Mouse (Mus musculus) thymus, postnatal 36 days (tissue): Measurements from ENCODE around the gene Tesc.

Experiments used
- DNase-seq, 2 experiments: peaks; one replicate each; pipeline ENCODE4 v3.0.0; 2022; ENCODE audit warnings: mixed read lengths in 2 of 2

The Tesc gene

DNA sequence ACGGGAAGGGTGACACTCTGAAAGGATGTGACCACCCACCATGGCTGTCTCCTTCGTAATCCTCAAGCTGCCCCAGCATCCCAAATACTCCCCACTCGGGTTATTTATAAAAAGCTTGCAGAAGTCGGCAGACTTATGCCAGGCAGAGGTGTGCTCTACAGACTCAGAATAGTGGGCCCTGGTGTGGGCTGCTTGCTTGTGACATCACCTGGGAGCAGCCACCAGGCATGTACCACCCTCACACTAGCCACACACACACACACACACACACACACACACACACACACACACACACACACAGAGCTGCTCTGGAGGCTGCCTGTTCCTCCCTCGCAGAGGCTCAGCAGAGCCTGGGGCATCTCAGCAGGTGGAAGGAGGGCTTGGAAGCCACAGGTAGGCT, 10.0 kb upstream of the Tesc start:
- DNase-seq, result no peak

DNA sequence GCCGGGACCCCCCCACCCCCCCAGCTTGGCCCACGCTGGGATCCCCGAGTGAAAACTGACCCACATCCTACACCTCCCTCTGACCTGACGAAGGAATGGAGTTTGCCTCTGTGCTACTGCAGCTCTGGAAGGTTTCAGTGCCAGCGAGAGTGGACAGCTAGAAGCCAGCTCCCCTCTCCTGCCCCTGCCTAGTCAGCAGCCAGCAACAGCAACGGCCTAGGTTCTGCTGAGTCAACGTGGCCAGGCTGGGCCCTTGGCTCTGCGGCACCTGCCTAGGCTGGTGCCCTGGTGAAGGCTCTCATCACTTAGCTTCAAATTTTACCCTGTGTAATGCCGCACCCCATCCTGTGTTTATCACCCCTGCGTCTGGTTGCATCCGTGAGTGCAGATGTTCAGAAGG, 7.6 kb upstream of the Tesc start:
- DNase-seq, result no peak

DNA sequence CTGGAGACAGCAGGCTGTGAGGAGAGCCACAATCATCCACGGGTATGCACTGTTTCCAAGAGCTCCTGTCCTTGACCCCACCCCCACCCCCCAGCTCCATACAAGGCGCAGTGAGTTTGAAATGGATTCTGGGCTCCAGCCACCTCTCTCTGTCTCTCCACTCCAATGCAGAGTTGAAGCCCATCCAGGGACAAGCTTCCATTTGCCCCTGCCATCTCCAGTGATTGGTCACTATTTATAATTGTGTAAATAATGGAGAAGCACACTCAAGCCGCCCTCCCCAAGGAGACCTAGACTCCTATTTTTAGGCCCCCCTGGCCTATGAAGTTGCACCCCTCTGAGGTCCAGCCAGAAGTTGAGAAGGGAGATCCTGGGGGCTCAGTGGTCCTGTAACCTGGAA, 4.5 kb upstream of the Tesc start:
- DNase-seq, result no peak

DNA sequence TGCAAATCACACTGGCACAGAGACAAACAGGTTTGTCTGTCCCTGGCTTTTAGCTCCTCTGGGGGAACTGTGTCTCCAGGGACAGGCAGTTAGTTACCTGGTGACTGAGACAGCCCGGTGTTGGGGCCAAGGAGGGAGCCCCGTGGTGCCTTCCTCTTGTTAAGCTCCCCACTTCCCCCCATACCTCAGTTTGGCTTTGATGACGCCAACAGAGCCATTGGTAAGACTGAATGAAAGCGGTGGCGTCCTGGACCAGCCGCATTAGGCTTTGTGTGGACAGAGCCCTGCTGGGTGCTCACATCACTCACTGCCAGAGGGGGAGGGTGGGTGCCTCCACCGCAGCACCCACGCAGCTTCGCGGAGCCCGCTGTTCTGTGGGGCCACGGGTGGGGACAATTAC, 1.7 kb upstream of the Tesc start:
- no peak for DNase-seq

DNA sequence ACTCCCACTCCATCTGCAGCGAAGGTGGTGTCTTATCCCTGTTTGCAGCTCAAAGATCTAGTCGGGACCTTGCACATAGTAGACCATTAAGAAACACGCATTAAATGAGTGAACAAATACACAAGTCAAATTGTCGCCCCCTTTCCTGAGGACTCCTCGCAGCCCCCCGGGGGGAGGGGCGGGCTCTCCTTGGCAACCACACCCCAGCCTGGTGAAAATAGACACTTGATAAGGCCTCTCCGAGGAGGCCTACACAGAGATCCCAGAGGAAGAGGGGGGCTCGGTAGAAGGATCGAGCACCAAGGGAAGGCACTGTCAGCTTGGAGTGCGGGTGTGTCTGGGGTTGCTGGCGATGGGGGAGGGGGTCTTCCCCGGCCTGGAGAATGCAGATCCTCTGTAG, 1.2 kb upstream of the Tesc start:
- DNase-seq, result no peak

DNA sequence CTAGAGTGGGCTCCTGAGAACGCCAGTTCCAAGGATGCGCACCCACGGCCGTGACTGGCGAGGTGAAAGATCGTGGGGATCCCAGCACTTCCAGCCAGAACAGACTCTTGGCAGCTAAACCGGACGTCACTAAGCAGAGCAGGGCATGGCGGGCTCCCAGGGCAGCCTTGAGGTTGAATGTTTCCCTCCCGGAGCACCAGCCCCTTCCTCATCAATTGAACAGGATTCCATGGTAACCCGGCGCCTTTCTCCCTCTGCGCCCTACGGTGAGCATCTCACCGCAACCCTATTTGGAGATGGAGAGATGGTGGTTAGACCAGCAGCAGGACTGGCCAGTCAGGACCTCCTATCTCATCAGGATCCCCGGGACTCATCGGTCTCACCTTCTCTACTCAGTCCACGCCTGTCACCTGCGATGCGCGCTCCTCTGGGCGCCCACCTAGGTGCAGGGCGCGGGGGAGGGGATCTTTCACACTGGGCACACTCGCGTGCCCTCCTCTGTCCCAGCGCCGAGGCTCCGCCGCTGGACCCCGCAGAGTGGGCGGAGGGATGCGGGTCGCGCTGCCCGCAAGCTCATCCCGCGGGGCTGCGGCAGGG, 344 bp upstream of the Tesc start:
- DNase-seq, result peak in 1 of 2 experiments; percentile 11

DNA sequence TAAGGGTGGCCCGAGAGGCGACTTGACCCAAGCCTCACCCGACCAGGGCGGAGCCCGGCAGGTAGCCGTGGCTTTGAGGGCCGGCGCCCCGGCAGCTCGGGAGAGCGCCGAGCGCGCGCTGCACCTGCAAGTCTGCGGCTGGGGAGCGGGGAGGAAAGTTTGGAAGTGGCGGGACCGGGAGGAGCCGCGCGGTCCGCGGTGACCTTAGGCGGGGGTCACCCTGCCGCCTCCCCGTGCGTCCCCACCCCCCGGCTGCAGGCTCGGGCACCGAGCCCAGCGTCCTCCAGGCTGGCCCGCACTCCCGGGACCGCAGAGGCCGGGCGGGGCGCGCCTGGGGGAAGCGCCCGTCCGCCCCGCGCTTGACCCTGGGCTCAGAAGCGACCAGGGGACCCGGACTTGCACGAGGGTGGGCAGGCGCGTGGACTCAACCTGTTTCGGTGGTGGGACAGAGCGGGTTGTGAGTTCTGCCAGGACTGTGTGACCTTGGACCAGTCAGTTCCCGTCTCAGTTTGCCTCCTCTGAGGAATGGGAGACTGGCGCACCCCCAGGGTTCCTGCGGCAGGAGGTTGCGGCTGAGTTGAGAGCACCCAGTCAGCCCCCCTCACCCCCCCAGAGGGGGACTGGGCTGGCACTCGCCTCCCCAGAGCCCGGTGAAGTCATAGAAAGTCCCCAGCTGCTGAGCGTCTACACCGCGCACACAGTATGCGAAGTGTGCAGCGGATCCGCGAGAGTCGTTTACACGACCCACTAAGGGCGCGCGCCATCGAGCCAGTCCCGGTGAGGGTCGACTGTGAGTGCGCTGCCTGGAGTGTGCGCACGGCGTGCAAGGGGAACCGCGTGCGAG, 870 bp downstream of the Tesc start:
- DNase-seq, result peak; percentile 35 to 43

DNA sequence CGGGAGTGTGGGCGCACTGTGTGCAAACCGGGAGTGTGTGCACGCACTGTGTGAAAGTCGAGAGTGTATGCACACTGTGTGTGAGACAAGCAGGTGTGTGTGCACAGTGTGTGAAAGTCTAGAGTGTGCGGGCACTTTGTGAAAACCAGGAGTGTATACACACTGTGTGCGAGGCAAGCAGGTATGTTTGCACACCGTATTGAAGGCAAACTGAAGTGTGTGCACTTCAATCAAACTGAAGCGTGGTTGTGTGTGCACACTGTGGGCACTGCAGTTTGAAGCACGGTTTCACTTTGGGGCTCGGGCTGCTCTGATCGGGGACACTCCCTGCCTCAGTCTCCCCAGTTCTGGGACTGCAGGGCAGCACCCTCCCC, 1.5 kb downstream of the Tesc start:
- no peak for DNase-seq

DNA sequence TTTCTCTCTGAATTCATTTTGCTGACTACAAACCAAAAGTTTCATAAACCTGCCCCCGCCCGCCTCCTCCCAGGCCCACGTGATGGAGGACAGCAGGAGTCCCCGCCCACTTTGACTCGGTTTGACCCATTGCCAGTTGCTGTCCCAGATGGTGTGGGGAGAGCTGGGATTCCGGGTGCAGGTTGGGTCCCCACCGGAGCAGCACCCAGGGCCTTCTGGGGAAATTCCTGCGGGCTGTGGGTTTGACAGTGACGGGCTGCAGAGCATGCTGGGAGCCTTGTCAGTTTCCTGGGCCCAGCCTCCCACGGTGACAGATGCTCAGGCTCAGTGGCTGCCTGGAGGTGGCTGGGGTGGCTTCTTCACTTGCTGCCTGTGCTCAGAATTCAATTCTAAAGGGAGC, 1.9 kb downstream of the Tesc start:
- DNase-seq, result peak; percentile 78 to 84

DNA sequence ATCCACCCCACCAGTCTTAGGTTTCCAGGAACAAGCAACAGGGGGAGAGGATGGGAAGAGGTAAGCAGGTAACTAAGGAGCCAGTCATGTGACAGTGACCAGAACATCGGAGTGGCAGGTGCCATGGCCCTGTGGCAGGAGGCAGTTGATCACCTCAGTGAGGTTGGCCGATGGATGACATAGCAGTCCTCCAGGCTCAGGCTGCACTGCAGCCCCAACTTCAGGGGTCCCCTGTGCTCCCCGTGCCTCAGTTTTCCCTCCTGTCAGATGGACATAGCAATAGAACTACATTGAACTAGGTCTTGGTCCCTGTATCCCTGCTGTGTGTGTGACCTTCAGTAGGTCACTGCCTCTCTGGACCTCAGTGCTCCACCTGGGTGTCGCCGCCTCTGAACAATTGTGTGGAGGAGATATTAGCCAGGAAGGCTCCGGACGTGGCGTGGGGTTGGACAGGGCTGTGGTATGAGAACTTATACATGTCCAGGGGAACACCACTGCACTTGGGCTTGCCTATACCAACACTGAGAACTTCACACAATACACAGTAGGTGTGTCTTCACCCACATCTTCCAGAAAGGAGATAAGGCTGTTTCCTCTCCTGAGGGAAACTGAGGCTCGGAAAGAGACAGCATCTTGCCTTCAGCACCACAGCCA, 2.6 kb downstream of the Tesc start:
- no peak for DNase-seq

DNA sequence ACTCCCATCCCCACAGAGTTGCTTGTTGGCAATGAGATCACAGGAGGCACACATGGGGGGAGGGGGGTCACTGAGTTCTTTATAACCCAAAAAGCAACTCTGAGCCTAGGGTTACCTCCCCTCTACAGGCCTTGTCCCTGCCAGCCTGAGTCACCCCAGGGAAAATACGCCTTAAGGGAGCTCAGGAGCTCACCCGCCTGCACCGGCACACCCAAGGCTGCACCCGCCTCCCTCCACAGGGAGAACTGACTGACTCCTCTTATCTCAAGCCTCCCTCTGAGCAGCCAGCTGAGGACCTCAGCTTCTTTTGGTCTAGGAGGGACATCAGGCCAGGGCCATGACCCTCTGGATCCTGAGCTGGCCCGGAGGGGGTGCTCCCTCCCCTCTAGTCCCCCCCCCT, 3.5 kb downstream of the Tesc start:
- DNase-seq, result no peak

DNA sequence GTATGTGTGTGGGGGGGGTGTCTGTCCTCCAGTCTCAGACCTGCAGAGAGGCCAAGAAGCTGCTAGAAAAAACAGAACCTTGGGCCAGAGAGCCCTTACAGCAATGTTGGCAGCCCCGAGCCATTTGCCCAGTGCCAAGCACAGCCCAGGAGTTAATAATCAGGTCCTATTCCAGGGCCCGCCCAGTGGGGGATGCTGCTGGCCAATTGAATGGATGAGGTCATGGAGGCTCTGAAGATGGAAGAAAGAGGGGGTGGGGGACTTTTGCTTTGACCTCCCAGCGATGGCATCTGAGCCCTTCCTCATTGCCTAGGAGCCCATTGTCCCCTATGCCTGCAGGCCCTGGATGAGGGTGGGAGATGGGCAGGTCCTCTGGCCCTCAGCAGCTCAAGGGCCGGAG, 4.0 kb downstream of the Tesc start:
- no peak for DNase-seq

DNA sequence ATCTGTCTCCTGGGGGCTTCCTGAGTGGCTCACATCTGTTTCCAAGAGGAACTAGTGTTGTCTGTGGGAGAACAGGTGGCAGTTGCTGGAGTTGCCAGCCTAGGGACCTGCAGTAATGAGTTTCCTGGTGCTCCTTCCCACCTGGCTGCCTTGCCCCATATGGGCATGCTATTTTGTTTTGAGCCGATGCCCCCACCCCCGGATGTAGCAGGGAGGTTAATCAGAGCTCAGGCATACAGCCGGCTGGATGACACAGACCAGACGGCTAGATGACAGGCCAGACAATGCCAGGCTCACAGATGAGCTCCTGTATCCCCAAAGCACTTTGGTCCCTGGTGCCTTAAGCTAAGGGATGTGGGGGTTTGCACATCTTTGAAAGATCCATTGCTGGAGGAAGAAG, 5.8 kb downstream of the Tesc start:
- DNase-seq, result no peak

DNA sequence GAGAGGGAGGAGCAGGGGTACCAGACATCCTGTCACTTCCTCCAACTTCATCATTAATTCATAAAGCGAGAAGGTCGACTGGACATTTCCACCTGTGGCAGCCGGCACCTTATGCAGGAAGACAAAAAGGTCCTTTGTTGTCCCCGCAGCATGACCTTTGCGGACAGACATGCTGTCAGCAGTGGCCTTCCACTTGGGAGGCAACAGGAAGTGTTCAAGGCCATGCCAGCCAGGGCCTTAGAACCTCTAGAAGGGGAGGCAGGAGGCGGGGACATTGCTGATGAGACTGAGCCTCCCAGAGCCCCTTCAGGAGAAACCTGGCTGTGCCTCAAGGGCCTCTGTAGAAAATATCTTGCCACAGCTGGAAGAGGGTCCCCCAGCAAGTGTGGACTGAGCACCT, 6.2 kb downstream of the Tesc start:
- no peak for DNase-seq

DNA sequence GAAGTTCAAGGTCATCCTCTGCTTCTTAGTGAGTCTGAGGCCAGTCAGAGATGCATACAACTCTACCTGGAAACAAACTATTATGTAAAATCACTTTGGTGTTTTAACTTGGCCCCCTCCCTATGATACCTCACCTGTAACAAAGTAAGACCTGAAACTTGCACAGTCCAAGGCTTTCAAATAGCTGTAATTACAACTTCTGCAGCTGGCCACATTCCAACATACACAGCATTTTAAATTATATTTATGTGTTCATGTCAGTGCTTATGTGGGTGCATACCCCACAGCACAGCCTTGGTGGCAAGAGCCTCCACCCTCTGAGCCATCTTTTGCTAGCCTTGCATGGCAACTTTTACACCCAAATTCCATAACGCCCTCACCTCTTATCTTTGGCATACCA, 7.1 kb downstream of the Tesc start:
- DNase-seq, result no peak

DNA sequence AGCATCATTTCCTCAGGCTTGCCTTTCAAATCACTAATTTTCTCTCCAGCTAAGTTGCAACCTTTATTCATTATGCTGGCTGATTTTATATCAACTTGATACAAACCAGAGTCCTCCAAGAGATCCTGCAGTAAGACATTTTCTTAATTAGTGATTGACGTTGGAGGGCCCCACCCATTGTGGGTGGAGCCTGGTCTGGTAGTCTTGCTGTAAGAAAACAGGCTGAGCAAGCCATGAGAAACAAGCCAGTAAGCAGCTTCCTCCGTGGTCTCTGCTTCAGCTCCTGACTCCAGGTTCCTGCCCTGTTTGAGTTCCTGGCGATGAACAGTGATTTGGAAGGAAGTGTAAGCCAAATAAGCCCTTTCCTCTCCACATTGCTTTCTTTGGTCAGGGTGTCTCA, 8.2 kb downstream of the Tesc start:
- DNase-seq, result no peak

DNA sequence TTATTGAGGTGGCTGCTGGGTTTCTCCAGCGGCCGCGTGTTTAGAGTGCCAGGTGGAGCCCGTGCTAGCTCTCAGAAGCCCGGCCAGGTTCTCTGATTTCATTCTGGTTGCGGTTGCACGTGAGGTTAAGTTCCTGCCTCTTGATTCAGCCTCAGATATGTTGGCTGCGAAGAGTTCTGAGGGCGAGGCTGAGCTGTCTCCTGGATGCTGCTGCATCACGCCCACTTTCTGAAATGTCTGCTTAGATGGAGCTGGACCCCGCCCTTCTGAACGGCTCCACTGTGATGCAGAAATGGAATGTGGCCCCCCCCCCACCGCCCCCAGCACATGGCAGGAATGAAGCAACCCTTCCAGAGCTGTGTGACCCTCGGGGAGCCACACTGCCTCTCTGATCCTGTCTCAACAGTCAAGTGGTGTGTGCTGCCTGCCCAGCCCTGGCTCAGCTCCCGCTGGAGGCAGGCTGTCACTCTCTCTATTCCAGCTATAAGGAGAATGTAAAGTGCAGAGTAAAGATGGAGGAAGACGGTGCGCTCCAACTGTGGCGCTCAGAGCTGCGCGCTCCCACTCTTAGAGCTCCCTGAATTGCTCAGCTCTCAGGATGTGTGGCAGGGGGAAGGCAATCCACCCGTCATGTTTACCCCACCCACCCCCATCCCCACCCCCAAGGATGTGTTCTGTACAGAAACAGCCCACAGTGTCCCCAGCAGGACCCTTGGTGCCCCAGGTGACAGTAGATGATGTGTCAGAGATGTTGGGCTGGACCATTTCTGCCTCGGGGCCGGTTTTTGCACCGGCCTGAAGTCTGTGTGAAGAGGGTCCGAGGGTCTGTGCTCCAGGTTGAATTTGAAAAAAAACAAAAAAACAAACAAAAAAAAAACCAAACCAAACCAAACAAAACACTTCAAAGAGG, 9.6 kb downstream of the Tesc start:
- peak; percentile 68 to 80 for DNase-seq

DNA sequence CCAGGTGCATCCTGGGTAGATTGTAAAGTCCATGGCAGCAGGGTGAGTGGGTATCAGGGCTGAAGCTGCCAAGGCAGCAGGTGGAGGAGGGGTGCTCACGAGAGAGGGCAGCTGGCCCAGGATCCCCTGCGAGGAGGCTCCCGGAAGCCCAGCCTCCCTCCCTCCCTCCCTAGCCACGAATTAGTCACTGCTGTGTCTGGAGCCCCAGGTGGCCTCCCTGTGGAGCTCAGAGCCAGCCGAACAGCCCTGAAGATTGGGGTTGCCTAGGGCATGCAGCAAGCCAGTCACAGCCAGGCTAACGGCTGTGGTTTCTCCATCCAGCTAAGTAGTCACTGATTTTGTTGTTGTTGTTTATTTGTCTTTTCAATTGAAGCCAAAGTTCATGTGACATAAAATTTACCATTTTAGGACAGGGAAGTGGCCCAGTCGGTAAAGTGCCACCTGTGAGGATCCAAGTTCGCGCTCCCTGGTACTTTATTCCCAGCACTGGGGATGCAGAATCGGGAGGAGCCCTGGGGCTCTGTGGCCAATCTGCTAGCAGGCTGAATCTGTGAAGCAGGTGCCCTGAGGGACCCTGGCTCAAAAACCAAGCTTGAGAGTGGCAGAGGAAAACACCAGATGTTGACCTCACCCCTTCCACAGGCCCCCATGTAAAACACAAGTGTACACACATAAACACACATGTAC, 10.4 kb downstream of the Tesc start:
- peak; percentile 59 to 76 for DNase-seq

DNA sequence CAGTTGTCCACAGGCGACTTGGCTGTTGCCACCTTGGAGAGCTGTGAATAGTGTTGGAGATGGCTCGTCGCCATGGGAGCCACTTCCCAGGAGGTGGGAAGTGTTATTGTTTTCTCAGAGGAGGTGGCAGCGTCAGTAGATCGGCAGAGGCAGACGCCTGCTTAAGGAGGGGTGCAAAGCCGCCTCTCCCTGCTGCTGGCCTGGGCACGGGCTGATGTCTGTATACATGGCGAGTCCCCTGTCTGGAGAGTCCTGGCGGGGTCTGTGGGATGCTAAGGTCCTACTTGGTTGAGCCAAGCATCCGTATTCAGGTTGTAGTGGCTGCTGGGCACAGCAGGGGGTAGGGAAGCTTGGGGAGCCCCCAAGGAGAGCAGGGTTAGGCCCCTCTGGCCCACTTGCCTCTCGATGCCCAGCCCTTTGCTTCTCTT, 11.7 kb downstream of the Tesc start:
- DNase-seq, result no peak

DNA sequence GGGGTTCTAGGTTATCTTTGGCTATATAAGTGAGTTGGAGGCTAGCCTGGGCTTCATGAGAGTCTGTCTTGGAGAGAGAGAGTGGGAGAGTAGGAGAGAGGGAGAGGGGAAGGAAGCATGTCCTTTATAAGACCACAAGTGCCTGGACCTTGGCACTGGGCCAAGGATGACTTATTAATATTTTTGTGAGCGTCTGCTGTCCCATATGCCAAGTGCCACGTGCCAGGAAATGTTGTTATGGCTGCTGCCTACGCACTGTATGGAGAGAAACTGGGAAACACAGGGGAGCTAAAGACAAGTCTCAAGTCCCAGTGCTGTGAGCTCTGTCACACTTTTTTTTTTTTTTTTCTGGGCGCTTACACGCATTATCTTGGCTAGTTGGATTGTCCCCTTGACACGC, 15.1 kb downstream of the Tesc start:
- no peak for DNase-seq

DNA sequence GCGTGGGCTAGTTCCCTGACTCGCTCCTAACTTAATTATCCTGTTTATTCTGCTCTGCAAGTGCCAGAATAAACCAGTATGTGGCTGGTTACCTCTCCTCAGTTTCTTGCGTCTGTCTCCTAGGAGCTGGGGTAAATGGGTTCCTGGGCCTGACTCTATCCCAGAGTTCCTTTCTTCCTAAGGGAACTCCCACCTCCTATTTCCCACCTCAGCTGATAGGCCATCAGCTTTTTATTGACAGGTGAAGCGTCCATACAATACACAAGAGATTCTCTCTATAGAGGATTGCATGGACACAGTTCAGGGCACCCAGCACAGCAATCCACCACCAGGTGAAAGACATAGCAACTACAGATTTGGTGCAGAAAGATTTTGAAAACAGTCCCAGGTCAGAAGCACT, 16.2 kb downstream of the Tesc start:
- DNase-seq, result no peak

DNA sequence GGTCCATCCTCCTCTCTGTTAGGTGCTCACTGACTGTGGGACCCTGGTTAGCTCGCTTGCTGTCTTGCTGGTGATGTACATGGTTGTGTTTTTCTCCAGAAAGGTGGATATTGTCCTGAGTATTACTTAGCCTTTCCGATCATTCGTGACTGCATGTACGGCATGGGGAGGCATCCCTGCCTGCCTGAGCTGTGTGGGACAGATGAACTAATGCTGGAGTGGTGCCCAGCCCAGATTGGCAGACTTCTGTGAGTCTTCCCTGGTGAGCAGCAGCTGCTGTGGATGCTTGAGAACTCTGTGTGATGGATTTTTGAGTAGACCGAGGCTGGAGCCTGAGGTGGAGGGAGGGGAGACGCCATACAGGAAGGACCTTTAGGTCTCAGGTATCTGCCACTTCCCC, 17.4 kb downstream of the Tesc start:
- DNase-seq, result no peak

DNA sequence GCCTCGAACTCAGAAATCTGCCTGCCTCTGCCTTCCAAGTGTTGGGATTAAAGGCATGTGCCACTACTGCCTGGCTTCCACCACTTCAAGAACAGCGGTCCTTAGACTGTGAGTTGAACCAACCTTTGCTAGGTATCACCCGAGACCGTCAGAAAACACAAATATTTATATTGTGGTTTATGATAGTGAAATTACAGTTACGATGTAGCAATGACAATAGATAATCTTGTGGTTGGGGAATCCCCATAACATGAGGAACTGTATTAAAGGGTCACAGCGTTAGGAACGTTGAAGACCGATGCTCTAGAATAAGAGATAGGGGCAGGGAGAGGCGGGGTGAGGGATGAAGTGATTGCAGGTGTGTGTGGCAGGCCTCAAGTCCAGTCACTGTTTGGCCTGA, 17.8 kb downstream of the Tesc start:
- no peak for DNase-seq
